Mouse (Mus musculus) left cerebral cortex, adult 2 months (tissue): ENCODE results near the gene Ftsj1. TPM values are rescaled to one million over a fixed set of nuclear protein-coding genes. Genes with fewer than 3 reads are reported as not detected.

Experiments
- DNase-seq, 2 experiments: peaks; one replicate each; pipeline ENCODE4 v3.0.0; 2021 to 2022; ENCODE audit warnings: low spot score in 2 of 2, mixed read lengths in 1 of 2; ENCODE audit errors: extremely low spot score in 1 of 2
- H3K27ac ChIP-seq: fragments of 200-600 bp; 2 replicates; pipeline ENCODE4 v1.8.1; 2022
- H3K4me3 ChIP-seq: fragments of 200-600 bp; 2 replicates; pipeline ENCODE4 v1.8.1; 2022
- CTCF ChIP-seq: fragments of 200-600 bp; IDR thresholded peaks from 2 replicates; pipeline ENCODE4 v1.8.1; 2022; ENCODE audit warnings: antibody characterized with exemption, mild to moderate bottlenecking, moderate library complexity
- intact Hi-C: fragments of 180-260 bp; cut with DNase I; formaldehyde crosslinking; loops from one replicate; pipeline ENCODE4 v1.15.1; 2025
- total RNA-seq, 2 experiments: library from RNA; stranded (reverse); gene quantifications; 2 replicates each; pipeline ENCODE4 v1.2.3; 2021

Gene Ftsj1
- total RNA-seq, 2 experiments from 2014 or later = 23.8 to 24.3 TPM

DNA sequence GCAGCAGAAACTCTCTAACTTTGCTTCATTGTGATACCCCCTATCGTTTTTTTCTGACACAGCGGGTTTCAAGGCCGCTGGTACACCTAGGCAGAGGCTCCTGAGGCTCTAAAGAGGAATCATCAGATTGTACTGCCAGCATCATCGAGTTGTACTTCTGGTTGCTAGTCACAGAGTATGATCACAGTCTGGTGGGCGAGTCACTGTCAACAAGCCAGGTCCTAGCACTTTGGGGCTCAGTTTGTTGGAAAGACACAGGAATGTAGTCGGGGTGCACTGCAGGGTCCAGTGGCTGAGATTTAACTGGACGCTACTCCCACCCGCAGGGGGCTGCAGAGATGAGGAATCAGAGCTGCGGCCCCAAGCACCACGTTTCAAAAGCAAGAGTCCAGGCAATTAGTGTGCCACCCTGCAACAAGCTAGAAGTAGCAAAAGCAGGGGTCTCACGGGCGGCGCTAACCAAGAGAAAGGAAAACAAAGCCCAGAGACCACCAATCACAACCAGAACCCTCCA, 60.0 kb downstream of the Ftsj1 start:
- H3K4me3 ChIP-seq = peak overlapping the region; percentile 61
- H3K27ac ChIP-seq = peak overlapping the region; percentile 85
- intact Hi-C loops = loop anchor here (2.0 kb wide), 1 partner anchor 27 kb away; no protein-coding TSS in a partner anchor
- TF ChIP-seq CTCF = no peak
- no peak for DNase-seq

Other genes with a start within 250 kb of the Ftsj1 start
- under 1 TPM; 0.75 to 0.94 TPM for gene Glod5, start 233.9 kb downstream of the Ftsj1 start, total RNA-seq
- gene Suv39h1, start 177.6 kb downstream of the Ftsj1 start, total RNA-seq = 10 to 100 TPM; 22.5 to 27.1 TPM
- 1 to 10 TPM; 1.5 to 1.9 TPM for gene Was, start 161.9 kb downstream of the Ftsj1 start, total RNA-seq
- gene Wdr13, start 119.5 kb downstream of the Ftsj1 start, total RNA-seq = 100 to 1,000 TPM; 190 to 220 TPM
- 100 to 1,000 TPM in 1 of 2 experiments, 10 to 100 TPM in 1; 86.0 to 124 TPM for gene Rbm3, start 106.5 kb downstream of the Ftsj1 start, total RNA-seq
- gene Tbc1d25, start 76.2 kb downstream of the Ftsj1 start, total RNA-seq = 10 to 100 TPM; 14.5 to 16.6 TPM
- gene Ebp, start 58.9 kb downstream of the Ftsj1 start, total RNA-seq = 10 to 100 TPM; 34.8 to 35.7 TPM
- 10 to 100 TPM; 74.7 to 84.7 TPM for gene Porcn, start 45.9 kb downstream of the Ftsj1 start, total RNA-seq
- 1 to 10 TPM; 3.9 to 7.3 TPM for gene Slc38a5, start 18.7 kb upstream of the Ftsj1 start, total RNA-seq
- not detected for gene Ssxb10, start 75.0 kb upstream of the Ftsj1 start, total RNA-seq
- not detected for gene Ssxb9, start 114.6 kb upstream of the Ftsj1 start, total RNA-seq
- gene Ssxb1, start 160.9 kb upstream of the Ftsj1 start, total RNA-seq = not detected
- gene Ssxb2, start 209.3 kb upstream of the Ftsj1 start, total RNA-seq = not detected